Mouse (Mus musculus) adrenal gland (tissue): ENCODE measurements around the gene Ormdl3.
"Not testable (repeated sequence)": the region's sequence is repeated elsewhere in the genome, so short reads cannot be mapped to it uniquely, and the experiment has no call there.

Experiments used
- intact Hi-C: fragments of 180-260 bp; cut with DNase I; formaldehyde crosslinking; loops from one replicate; pipeline ENCODE4 v1.15.1; 2025
- long read RNA-seq, 2 experiments: library from polyadenylated mRNA; unstranded; transcript quantifications; one replicate each; pipeline ENCODE4 v2.0.0; 2020; ENCODE audit warnings: borderline replicate concordance in 1 of 2; ENCODE audit not compliant: insufficient replicate concordance in 1 of 2

The Ormdl3 gene
- long read RNA-seq, experiment 1, transcript Ormdl3-201 (4 exons, 2,184 nt): major isoform, 35 of 40 reads
- long read RNA-seq, experiment 1, partial matches to known transcripts: 2 of 40 reads
- long read RNA-seq, experiment 1, other reads (novel, unspliced or antisense): 3 of 40 reads
- long read RNA-seq, experiment 2, transcript Ormdl3-201 (4 exons, 2,184 nt): major isoform, 44 of 53 reads
- long read RNA-seq, experiment 2, partial matches to known transcripts: 1 of 53 reads
- long read RNA-seq, experiment 2, other reads (novel, unspliced or antisense): 8 of 53 reads

DNA sequence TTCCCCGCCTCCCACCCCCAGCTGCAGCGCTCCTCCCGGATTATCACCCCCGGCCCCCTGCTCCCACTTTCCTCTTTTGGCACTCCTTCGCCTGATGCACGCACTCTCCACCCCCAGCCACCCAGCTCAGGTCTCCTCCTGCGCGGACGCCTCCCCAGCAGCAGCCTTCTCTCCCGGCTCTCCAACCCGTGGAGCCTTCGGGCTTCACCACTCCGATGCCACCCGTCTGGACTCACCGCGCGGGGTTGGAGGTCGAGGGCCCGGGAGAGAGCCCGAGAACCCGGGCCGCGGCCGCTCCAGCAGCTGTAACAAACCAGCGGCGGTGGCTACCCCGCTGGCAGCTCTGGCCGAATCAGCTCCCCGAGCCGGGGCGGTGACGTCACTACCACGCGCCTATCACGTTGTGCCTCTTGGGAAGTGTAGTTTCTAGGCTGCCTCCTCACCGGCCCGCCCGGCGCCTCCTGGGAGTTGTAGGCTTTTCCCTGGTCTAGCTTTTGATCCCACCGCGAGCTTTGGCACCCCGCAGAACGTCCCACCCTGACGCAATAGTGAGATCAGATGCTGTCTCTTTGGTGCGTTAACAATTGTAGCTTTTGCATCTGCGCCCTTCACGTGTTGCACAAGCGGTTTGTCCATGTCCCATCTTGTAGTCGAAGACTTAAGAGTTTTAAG, at the start of gene Ormdl3:
Gene Ormdl3, minus strand, starts transcription at position 477 of the 672 bp plus-strand sequence.
- intact Hi-C loops: no loop called here

DNA sequence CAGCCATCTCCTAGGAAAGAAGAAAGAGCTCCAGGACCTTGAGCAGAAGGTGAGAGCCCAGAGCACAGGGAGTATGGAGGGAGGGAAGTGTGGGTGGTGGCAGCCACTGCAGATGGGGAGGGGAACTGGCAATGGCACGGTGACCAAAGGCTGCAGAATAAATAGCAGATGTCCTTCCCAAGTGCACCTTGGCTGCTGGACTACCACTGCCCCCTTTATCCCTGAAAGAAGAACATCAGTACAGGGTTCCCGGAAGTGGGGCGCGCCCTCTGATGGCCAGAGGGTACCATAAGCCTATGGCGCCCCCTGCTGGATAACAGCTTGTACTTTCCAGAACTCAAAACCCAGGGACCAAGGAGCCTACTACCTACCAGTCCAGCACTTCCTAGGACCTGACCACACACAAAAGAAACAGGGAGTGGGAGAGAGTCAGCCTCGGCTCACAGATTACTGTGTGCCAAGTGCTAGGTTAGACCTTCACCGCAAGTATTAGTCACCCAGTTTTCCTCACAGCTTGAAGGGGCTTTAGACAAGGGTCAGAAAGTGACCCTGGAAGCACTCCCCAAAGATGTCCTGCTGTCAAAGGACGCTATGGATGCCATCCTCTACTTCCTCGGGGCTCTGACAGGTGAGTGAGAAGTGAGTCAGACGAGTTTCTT, 48.3 kb upstream of the Ormdl3 start:
- intact Hi-C loops: not testable (repeated sequence)

DNA sequence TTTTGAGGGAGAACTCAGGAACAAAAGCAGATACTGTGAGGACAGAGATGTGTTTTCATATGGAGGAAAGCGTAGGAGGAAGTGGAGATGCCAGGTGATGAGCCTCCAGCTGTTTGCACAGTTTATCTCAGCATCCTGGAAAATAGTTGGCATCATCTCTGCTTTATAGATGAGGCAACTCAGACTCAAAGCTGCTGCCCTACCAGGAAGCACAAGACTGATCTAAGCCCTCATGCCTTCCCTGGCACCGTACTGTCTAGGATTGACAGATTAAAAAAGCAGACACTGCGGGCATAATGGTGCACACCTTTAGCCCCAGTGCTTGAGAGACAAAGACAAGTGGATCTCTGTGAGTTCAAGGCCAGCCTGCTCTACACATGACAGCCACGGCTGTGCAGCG, 43.5 kb upstream of the Ormdl3 start:
- intact Hi-C loops: no loop called here

GRCm38 (mm10) chr11:98628706-98629105, 41.5 kb upstream of the Ormdl3 start:
- intact Hi-C loops: no loop called here

DNA sequence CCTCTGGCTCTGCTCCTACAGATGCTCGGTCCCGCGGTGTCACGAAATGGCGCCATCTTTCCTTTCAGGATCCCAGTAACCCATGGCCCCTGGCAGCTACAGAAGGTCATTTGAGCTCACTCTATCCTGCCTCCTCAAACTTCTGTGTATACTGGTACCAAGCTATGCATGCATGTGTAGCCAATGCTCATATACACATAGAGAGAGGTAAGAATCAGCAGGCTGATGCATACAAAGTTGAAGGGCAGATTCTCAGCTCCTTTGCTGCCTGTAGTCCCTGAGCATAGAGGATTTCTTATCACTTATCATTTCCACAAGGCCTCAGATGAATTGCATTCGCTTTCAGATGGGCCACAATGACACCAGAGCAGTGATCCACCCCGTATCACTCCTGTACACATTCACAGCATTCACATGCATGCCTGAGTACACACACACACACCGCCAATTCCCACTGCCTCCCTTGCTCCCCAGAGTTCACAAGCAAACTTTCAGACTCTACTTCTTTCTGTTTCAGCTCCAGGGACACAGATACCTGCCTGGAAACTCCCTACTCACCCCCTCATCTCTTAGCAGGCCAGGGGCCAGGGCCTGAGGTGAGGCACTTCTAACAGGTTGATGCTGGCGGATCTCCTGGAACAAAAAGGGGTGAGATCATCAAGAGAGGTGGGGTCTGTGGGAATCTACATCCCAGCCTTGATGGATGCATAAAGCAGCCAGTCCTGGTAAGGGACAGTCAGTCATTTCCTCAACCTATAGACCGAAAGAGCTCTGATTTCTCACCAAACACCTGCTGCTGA, 38.6 kb upstream of the Ormdl3 start, which contains the start of the genes Gm12355 and Gsdma3:
Gene Gm12355, minus strand, starts transcription at position 51 of the 800 bp plus-strand sequence.
Gene Gsdma3, plus strand, starts transcription at position 750 of the 800 bp plus-strand sequence.
- intact Hi-C loops: no loop called here

GRCm38 (mm10) chr11:98624381-98624780, 37.2 kb upstream of the Ormdl3 start:
- intact Hi-C loops: not testable (repeated sequence)

DNA sequence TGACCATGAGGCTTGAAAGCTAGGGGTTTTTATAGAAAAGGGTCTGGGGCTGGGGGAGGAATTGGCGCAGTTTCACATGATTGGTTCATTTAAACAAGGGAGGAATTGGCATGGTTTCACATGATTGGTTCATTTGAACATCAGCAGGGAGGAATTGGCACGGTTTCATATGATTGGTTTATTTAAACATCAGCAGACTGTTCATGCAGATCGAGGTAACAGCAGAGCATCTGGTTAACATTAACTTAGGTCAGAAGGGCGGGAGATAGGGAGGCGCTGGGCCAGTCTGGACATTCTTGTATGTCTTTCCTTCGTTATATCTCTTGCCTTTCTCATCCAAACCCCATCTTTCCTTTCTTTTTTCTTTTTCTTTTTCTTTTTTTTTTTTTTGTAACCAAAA, 36.8 kb upstream of the Ormdl3 start:
- intact Hi-C loops: not testable (repeated sequence)

DNA sequence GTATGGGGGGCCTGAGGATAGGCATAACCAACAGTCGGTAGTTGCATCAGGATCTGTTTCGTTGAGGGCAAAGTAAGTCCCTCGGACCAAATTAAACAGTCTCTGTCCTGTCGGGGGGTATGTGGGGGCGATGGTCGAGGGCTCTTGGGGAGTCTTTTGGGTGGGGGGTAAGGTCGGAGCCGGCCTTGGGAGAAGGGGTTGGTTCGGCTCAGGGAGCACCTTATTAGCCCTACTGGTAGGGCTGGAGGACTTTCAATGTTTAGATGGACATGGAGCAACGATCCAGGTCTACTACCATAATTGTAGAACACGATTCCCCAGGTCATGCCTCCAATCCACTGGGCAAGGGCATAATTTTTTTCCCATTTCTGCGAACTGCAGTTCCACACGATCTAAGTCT, 33.6 kb upstream of the Ormdl3 start:
- intact Hi-C loops: no loop called here

DNA sequence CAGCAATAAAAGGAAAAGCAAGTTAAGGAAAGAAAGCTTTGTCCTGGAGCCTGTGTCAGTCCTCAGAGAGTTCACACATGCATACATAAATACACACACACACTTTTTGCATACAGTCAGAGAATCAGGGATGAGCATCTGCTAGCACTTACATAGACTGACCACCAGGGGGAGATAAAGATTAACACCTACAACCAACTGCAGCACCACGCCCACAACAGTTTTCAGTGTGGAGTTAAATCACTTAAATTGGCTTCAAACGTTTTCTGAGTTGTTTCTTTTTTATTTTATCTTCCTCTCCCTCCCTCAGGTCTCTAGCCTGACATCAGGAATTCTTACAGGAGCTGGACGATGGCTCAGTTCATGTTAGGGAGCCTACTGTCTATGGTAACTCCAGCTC, 19.6 kb upstream of the Ormdl3 start:
- intact Hi-C loops: loop anchor here (10.0 kb wide), 1 partner anchor 48 kb away; no protein-coding TSS in a partner anchor

GRCm38 (mm10) chr11:98604911-98605310, 17.7 kb upstream of the Ormdl3 start:
- intact Hi-C loops: loop anchor here (10.0 kb wide), 1 partner anchor 50 kb away; no protein-coding TSS in a partner anchor

- intact Hi-C loops: loop anchor here (10.0 kb wide), 1 partner anchor 51 kb away; no protein-coding TSS in a partner anchor
Measured at GRCm38 (mm10) chr11:98603953-98604352, 16.8 kb upstream of the Ormdl3 start.

DNA sequence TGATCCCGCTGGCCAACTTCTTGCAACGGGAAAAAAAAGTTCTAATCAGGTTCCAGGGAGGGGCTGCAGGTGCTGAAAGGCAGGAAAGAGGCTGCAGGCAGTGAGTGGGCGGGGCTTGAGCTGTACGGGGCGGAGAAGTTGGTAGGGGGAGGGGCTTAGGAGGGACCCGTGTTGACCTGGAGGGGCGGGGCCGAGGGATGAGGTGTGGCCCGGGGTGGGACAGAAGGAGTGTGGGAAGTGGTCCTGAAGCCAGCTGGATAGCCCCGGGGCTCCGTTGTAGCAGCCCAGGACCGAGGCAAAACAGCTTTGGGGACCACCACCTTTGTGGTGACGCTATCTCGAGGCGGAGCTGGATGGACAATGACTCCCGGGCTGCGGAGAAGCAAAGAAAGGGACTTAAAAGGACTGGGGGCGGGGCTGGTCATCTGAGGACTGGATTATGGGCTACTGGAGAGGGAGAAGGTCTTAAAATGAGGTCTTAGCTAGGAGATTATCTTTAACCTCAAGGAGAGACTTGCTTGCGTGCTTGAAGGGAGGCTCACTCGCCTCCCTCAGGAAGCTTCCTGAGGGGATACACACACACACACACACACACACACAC, 15.0 kb upstream of the Ormdl3 start:
- intact Hi-C loops: loop anchor here (10.0 kb wide), 1 partner anchor 53 kb away; no protein-coding TSS in a partner anchor

- intact Hi-C loops: no loop called here
Measured at GRCm38 (mm10) chr11:98599291-98599690, 12.1 kb upstream of the Ormdl3 start.

DNA sequence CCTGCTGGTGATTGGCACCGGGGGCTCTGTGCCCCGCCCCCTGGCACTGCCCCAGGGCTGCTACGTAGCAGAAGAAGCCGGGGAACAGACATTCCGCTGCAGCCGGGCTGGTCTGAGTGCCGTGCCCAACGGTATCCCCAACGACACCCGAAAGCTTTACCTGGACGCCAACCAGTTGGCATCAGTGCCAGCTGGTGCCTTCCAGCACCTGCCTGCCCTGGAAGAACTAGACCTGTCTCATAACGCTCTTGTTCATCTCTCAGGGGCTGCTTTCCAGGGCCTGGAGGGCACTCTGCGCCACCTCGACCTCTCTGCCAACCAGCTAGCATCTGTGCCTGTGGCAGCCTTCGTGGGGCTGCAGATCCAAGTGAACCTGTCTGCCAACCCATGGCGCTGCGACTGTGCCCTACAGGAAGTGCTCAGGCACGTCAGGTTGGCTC, 11.7 kb upstream of the Ormdl3 start:
- intact Hi-C loops: no loop called here

DNA sequence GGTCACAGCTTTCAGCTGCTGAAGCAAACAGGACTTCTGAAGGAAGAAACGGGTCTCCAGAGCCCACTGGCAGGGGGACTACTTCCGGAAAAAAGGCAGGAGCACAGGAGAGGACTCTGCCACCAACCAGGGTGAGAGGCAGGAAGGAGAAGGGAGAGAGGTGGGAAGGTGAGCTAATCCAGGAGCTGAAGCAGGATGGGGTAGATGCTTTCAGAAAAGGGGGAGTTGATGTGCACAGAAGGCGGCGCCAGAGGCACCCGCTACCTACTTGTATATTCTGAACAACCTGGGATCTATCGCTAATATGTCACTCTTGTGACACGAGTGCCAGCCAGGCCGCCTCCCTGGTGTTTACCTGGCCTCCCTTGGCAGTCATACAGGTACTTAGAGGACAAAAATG, 10.8 kb upstream of the Ormdl3 start, which contains the start of gene Lrrc3c:
Gene Lrrc3c, plus strand, starts transcription at position 301 of the 400 bp plus-strand sequence.
- intact Hi-C loops: loop anchor here (2.0 kb wide), 1 partner anchor 43 kb away; no protein-coding TSS in a partner anchor

DNA sequence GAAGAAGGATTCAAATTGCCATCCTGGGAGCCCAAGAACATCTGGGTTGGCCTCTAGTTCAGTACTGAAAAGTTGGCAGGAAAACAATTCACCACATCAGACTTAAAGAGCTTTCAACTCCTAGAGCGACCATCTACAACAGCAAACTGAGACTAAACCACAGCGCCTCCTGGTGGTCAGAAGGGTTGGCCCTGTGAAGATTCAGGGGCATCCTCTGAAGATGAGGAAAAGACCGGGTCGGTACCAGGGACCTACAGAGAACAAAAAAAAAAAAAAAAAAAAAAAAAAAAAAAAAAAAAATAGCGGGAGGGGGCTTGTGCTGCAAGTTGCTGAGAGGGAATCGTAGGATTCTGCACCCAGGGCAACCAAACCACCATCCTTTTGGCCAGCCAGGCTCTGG, 10.2 kb upstream of the Ormdl3 start:
- intact Hi-C loops: loop anchor here (2.0 kb wide), 1 partner anchor 43 kb away; no protein-coding TSS in a partner anchor

DNA sequence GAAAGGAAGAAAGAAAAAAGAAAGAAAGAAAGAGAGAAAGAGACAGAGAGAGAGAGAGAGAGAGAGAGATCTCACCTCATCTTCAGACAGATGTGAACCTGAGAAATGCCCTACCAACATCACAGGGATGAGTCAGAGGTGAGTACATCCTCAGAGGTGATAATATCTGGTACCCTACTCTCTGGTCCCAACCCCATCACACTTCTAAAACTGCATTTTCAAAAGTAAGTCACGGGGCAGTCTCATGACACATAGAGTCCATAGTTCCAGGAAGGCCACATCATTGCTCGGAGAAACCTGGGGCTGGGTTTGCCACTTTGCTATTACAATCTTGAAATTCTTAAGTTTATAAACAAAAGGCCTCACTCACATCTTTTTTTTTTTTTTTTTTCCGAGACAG, 8.8 kb upstream of the Ormdl3 start:
- intact Hi-C loops: loop anchor here (2.0 kb wide), 1 partner anchor 41 kb away; no protein-coding TSS in a partner anchor

GRCm38 (mm10) chr11:98595473-98595872, 8.3 kb upstream of the Ormdl3 start:
- intact Hi-C loops: no loop called here

DNA sequence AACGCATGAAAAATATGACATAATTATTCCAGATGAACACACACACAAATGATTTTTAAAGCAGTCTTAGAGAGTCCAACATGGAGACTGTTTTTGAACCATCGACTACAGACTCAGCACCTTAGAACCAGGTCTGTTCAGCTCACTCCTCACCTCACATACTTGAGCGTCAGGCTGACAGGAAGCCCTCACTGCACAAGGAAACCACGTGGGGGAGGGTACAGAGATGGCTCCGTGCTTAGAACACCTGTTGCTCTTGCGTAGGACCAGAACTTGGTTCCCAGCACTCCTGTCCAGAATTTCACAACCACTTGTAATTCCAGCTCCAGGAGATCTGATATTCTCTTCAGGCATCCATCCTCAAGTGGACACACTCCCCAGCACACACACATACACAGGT, 7.9 kb upstream of the Ormdl3 start:
- intact Hi-C loops: no loop called here
